Mouse (Mus musculus) ovary, postnatal 10 days (tissue): Measurements from ENCODE around the gene Amelx.

Experiments
- DNase-seq: peaks from one replicate; pipeline ENCODE4 v3.0.0; 2022; ENCODE audit warnings: low spot score

Gene Amelx

DNA sequence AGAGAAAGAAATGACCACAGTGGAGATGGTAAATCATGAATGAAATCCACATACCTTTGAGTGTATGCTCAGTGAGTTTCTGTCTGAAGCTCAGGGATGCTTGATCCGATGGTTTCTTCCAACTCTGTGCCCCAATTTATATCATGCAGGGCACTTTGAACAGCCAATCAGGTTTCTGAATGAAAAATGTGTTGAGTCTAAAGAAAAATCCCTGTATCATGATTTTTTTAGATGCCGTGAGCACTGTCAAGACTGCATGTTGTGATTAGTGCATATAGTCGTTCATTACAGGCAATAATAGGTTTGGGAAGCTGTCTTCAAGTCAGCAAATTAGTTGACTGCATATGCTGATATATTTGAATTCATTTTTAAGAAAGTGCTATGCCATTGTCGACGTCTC, at the start of gene Amelx:
Amelx (minus strand) TSS at position 101 of the 400 bp plus-strand sequence.
- DNase-seq = no peak

DNA sequence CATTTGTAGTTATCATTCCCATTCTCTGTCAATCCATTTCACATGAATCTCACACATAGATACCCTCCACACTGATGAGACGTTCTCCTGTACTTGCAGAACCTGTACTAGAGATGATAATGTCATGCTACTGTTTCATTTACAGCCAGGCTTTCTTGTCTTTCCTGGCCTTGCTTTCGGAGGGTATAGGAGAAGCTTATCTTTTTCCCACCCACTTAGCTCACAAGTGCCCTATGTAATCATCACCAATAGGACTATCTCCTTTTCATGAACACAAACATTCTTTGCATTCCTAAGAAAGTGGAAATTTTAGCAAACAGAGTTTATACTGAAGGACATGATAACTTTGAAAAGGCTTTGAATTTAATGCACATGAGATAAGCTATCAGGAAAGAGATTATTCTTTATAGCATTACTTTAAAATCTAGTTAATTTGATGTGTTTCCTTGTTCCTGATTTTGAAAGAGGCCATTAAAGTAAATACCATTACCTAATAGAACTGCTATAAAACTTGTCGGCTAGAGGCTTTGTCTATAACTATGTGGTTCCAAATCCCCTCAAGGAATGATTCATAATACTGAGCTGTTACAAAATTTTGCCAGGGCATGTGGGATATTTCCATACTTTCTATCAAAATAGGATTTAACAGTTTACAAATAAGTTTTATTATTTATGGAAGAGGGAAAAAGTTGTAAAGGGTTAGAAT, 35.5 kb upstream of the Amelx start:
- no peak for DNase-seq

DNA sequence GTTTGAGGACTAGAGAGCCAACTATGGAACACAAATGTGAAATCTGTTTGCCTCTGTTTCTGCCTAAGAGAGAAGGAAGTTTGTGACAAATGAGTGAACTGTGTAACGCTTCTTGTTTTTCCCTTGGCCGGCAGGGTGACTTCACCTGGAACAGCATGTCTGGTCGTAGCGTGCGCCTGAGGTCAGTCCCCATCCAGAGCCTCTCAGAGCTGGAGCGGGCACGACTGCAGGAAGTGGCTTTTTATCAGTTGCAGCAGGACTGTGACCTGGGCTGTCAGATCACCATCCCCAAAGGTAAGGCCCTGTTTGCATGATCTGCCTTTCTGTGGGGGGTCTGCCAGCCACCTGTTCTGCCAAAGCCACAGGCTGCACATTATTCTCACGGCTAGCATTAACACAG, 33.1 kb upstream of the Amelx start:
- DNase-seq = no peak

DNA sequence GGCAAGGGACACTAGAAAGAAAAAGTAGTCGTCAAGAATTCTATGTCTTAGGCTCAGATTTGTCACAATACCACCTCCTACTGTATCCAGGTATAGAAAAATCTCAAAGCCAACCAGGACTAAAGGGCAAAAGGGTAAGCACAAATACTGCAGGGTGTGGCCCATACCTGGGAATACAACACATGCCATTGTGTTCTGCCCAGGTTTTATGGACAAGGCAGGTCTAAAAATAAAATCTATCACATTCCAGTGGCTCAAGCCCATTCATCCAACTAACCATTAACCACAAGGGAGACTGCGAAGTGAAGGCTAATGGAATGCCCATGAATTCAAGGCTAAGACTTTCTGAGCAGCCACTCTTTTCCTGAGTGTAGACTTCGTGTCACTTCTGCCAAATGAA, 23.0 kb upstream of the Amelx start:
- DNase-seq = no peak

DNA sequence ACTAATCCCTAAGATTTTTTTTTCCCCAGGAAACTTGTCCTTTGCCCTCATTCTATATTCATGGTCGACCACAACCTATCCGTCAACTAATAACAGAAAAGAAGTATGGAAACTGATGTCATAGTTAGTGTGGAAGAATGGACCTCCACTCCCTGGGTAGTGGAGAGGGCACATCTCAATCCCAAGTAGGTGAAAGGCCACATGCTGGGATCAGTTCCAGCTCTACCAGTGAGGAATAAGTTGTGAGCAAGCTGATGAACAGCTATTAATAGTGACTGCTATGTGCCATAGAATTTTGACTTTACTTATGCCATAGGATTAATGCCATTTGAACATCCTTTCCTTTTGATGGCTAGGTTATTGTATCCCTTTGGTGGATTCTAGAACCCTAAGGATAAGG, 8.4 kb downstream of the Amelx start:
- DNase-seq = no peak

DNA sequence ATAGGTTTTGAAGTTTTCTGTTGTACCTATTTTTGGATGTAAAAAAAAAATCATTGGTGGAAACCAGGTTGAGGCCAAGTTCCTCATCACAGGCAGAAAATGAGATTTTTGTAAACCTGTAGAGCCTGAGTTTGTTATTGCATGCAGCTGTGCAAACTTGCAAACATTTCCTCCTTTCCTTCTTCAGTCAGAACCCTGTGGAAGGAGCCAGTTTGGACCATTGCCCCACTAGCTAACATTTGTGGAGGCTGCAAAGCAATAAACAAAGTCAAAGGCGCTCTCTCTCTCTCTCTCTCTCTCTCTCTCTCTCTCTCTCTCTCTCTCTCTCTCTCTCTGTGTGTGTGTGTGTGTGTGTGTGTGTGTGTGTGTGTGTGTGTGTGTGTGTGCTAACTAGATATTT, 13.2 kb downstream of the Amelx start:
- DNase-seq = no peak

DNA sequence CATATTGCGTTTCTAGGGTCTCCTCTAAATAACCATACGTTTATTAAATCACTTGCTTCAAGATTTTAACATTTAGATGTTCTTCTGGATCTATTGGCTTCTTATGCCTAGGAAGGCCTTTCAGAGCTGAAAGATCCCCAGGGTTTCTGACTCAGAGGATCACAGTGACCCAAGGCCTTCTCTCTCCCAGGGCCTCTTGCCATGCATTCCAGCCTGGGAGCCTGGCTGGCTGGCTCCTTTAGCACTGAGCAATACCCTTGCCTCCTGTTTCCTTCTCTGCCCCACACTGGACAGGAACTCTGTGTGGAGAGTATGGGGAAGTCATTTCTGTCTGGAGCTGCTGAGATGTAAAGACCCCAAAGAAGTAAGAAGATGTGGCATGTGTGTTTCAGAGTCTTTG, 16.0 kb downstream of the Amelx start:
- no peak for DNase-seq

DNA sequence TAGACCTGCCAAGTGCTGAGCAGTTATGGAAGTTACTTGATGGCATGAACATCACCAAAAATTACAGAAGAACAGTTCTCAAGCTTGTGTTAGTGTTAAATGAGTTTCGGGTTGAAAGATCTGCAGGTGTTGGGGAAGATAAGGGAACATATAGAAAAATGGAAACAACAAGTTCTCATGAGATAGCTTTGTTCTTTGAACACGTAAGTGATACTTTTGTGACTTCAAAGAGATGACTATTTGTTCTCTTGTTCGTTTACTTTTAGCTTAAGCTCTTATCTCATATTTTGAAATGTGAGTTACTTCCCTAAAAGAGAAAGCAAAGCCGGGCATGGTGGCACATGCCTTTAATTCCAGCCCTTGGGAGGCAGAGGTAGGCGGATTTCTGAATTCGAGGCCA, 28.6 kb downstream of the Amelx start:
- DNase-seq = no peak

DNA sequence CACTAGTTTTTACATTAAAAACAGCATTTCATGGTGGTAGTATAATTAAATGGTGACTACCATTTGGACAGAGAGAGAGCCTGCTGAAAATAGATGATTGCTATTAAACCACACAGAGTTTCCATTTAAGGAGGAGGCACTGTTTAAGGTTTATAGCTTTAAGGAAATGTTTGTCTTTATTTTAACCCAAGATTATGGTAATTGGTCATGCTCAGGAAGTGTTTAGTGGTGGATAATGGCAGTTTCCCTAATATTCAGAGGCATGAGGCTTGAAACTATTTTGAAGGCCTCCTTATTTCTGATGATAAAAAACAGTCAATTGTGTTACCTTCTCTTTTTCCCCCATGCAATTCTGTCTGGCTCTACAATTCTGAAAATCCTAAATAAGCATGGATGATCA, 33.2 kb downstream of the Amelx start:
- no peak for DNase-seq

DNA sequence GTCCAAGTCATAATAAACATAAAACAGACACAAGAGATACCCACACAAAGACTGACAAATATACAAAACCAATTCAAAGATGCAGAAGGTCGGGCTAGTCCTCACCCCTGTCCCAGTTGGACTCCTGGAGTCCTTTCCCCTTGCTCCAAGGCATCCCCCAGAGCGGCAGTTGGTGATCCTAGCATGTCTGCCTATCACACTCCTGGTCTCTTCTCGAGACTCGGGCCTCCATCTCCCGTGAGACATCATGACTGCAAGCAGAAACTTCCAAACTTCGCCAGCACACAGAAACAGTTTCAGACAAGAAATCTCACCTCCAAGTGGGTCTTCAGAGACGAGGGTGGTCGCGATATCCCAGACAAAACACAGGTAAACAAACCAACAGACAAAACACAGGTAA, 46.5 kb downstream of the Amelx start:
- no peak for DNase-seq

DNA sequence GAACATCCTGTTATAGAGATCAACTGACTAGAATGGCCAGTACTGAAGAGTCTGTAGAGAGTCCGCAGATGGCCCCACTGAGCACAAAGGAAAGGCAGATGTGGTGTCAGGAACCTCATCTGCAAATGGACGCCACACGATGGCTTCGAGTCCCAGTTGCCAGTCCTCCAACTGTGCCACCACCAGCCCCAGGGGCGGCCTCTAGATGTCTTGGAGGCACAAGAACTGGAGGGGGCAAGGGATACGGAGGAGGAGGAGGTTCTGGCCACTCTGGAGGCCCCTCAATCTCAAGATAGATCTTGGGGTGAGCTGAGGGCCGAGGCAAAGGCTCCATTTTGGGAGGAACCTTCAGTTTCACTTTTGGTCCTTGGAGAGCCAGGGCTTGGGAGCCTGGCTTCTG, 47.2 kb downstream of the Amelx start:
- DNase-seq = no peak
